Comparison of ENCODE assay signal across 17 mouse cellular contexts in genomic region chr5:88831935-88832334, GRCm38 (mm10). TPM values are rescaled to one million over a fixed set of nuclear protein-coding genes. Genes with fewer than 3 reads are reported as not detected.
"Had no signal": no experiment of that assay in that cellular context is flagged by ENCODE, and none has a peak within 500 bp of the region (broad histone marks: within the 10 kb centered on the region; RNA-seq: fewer than 3 reads in every experiment).

No protein-coding gene starts in this region.

- H3K27ac ChIP-seq: left cerebral cortex, adult 2 months; limb, embryonic 10.5 days; liver, embryonic 12.5 days; midbrain, embryonic 12.5 days; neural tube, embryonic 13.5 days; stomach, embryonic 15.5 days had no signal

- H3K9me3 ChIP-seq: limb, embryonic 10.5 days; liver, embryonic 12.5 days; midbrain, embryonic 12.5 days; neural tube, embryonic 13.5 days; stomach, embryonic 15.5 days had no signal

- H3K36me3 ChIP-seq: limb, embryonic 10.5 days; liver, embryonic 12.5 days; midbrain, embryonic 12.5 days; neural tube, embryonic 13.5 days; stomach, embryonic 15.5 days had no signal

- H3K9ac ChIP-seq: liver, embryonic 12.5 days; lung, embryonic 14.5 days; midbrain, embryonic 12.5 days; neural tube, embryonic 13.5 days; stomach, embryonic 15.5 days had no signal

- H3K4me3 ChIP-seq: left cerebral cortex, adult 2 months; limb, embryonic 10.5 days; liver, embryonic 12.5 days; midbrain, embryonic 12.5 days; neural tube, embryonic 13.5 days; stomach, embryonic 15.5 days had no signal

- H3K4me1 ChIP-seq: limb, embryonic 10.5 days; liver, embryonic 12.5 days; neural tube, embryonic 13.5 days; stomach, embryonic 15.5 days had no signal

- ATAC-seq: liver, embryonic 12.5 days; midbrain, embryonic 16.5 days had no signal

- DNase-seq: kidney, adult 11 months; kidney, adult 9 months; kidney, postnatal 10 days; kidney, postnatal 4 days; lung, embryonic 14.5 days; lung, postnatal 4 days; right cerebral cortex, postnatal 4 days; spleen, adult 18-20 months; thymus, postnatal 36 days had no signal

- H3K4me2 ChIP-seq: liver, embryonic 12.5 days; lung, embryonic 14.5 days; midbrain, embryonic 12.5 days; neural tube, embryonic 13.5 days; stomach, embryonic 15.5 days had no signal

- H3K27me3 ChIP-seq: liver, embryonic 12.5 days; midbrain, embryonic 12.5 days; neural tube, embryonic 13.5 days; stomach, embryonic 15.5 days had no signal

RNA-seq across cellular contexts. Expression of gene Slc4a4, which starts 54.7 kb away (rescaled TPM):
- total RNA-seq: megakaryocyte-erythroid progenitor cell, adult 5-6 weeks had no signal
